Mouse (Mus musculus): ENCODE results near the gene Dnajc16. TPM values are rescaled to one million over a fixed set of nuclear protein-coding genes. Genes with fewer than 3 reads are reported as not detected.

Gene Dnajc16
- total RNA-seq, 2 experiments from 2014 or later: 13.2 to 13.3 TPM

DNA sequence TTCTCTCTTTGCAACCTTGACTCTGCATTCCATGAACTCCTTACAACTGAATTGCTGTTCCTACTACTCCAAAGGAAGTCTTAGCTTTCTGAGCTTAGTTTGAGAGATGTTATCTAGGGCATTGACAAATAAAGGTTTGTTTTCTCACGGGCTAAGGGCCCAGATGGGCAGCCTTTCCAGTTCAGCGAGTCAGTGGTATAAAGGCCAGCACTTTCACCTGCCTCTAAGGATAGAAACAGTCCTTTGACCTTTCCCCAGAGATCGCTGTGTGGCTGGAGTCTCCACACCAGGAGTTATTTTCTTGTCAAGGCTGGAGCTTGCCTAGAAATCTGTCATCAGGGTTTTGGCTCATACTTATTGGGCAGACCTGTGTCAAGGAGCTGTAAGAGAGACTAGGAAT is 65.0 kb downstream of the Dnajc16 start:
- DNase-seq (ENCODE audit: low spot score): no peak

DNA sequence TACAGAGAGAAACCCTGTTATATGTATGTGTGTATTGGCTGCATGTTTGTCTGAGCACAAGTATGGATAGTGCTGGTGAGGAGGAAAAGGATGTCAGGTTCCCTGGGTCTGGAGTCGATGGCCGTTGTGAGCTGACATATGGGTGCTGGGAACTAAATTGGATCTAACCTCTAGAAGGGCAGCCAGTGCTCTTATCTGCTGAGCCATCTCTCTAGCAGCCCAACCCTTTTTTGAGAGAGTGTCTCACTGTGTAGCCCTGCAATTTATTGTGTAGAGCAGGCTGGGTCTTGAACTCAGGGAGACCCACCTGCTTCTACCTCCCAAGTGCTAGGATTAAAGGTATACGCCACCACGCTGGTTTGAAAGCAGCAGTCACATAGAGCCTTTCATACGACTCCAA is 65.5 kb downstream of the Dnajc16 start:
- DNase-seq (ENCODE audit: low spot score): no peak

DNA sequence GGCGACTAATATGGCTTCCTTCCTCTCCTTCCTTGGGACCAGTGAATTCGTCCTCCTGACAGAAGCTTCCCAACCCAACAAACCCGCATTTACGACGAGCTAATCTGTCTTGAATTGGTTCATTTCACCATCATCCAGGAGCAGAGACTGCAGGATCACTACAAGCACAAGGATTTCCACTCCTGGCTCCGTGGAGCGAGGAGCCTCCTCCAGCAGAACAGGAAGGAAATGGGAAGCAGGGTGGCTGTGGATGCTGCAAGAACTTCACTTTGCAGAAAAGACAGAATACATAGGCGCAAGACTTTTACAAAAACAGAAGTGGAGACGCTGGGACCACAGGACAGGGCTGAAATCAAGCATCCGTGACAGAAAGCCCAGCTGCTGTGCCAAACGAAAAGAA is 66.1 kb downstream of the Dnajc16 start:
- DNase-seq (ENCODE audit: low spot score): no peak

DNA sequence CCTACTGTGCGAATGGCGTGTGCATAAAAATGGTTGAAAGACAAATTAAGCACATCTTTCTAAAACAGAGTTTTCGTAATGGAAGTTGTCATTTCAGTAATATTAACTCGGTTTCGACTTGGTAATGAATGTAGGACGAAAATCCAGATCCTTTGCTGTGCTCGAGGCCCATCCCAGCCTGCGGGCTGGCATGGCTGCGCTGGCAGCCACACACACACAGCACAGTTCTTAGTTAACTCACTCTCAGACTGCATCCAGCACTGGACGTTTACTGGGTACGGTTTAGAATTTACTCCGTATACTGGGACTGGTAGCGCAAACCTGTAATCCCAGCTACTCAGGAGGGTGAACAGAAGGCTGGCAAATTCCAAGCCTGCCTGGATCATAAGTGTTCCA is 67.1 kb downstream of the Dnajc16 start:
- DNase-seq (ENCODE audit: low spot score): no peak

- peak; percentile 89 for DNase-seq (ENCODE audit: low spot score)
Observed at GRCm38 (mm10) chr4:141722731-141723672, 67.7 kb downstream of the Dnajc16 start, which contains the start of gene Ddi2. Ddi2 (minus strand) TSS chr4:141723419.

DNA sequence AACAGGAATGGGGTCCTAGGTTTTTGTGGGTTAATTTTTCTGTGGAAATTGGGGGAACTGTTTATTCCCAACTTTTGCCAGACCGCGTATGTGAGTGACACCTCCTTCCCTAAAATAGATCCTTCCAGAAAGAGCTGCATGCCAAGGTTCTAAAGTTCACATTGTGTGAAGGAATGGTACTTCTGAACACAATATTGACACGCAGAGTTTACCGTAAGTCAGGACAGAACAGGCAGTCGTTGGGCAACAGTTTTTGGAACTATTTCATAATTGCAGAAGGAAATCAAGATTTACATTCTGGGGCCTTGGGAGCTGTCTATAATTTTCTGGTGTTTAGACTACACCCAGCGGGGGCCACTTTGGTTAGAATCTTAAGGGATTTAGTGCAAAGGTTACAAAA is 68.8 kb downstream of the Dnajc16 start:
- no peak for DNase-seq (ENCODE audit: low spot score)

DNA sequence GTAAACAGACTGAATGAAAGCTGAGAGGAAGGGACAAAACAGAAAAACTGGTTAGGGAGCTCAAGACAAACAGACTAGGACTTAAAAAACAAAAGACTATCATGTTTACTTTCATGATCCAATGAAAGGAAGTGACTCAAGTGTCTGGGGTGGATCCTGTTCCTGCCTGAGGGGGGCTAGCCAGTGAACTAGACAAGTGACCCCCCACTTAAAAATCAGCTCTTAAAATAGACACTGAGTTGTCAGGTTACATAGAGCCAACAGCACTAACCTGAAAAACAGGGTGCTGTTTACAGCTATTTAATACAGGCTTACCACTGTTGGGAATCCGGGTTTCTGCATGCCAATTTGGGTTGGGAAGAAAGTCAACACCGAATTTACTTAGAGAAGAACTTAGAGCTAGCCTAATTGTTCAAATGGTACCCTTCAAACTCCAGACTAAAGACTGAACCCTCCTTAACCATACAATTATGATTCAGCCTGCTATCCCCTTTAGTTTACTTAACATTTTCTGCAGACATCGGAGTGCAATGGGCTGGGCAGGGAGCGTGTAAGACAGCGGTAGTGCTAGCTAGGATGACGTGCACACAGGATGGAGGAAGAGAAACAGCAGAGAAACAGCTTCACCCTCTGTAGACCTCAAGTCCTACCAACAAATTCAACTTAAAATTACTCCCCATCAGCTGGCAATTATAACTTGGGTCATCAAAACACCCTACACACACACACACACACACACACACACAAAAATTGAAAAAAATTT is 69.8 kb downstream of the Dnajc16 start:
- no peak for DNase-seq (ENCODE audit: low spot score)

DNA sequence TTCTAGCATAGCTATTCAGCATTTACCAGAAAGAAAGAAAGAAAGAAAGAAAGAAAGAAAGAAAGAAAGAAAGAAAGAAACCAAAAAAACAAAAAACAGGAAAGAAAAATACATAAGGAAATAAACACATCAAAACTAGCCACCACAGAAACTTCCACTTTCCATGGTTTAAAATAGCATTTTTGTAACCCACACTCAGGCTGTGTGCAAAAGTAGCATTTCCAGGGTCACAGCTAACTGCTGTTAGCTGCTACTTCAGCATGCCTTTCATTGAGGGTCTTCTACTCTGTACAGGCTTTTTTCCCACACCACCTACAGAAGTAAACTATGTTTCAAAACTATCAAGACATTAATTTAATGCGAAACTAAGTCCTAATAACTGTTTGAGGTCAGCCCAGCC is 71.4 kb downstream of the Dnajc16 start:
- DNase-seq (ENCODE audit: low spot score): no peak

- DNase-seq (ENCODE audit: low spot score): no peak
Observed at GRCm38 (mm10) chr4:141717633-141718032, 73.1 kb downstream of the Dnajc16 start.

- peak; percentile 61 for DNase-seq (ENCODE audit: low spot score)
Observed at GRCm38 (mm10) chr4:141715027-141715426, 75.7 kb downstream of the Dnajc16 start.

- no peak for DNase-seq (ENCODE audit: low spot score)
Observed at GRCm38 (mm10) chr4:141713598-141714142, 77.1 kb downstream of the Dnajc16 start.

GRCm38 (mm10) chr4:141711250-141711649 is 79.5 kb downstream of the Dnajc16 start:
- no peak for DNase-seq (ENCODE audit: low spot score)

Other genes starting within 250 kb of the Dnajc16 start
- 1 to 10 TPM in 1 of 2 experiments, under 1 TPM in 1; 0.90 to 1.1 TPM for gene Fblim1, start 184.8 kb downstream of the Dnajc16 start, total RNA-seq (2021)
- gene Tmem82, start 172.3 kb downstream of the Dnajc16 start, total RNA-seq (2021): under 1 TPM; 0.55 to 0.62 TPM
- gene Slc25a34, start 167.1 kb downstream of the Dnajc16 start, total RNA-seq (2021): 10 to 100 TPM; 13.3 to 15.7 TPM
- 10 to 100 TPM; 28.9 to 34.5 TPM for gene Plekhm2, start 126.0 kb downstream of the Dnajc16 start, total RNA-seq (2021)
- 1 to 10 TPM; 4.1 to 5.2 TPM for gene Rsc1a1, start 105.3 kb downstream of the Dnajc16 start, total RNA-seq (2021)
- gene Ddi2, start 67.5 kb downstream of the Dnajc16 start, total RNA-seq (2021): 10 to 100 TPM; 57.5 to 62.5 TPM
- not detected for gene Agmat, start 44.3 kb downstream of the Dnajc16 start, total RNA-seq (2021)
- gene Casp9, start 2.7 kb upstream of the Dnajc16 start, total RNA-seq (2021): 1 to 10 TPM; 2.4 TPM
- gene Cela2a, start 35.2 kb upstream of the Dnajc16 start, total RNA-seq (2021): under 1 TPM in 1 of 2 experiments, not detected in 1; 0.78 TPM
- not detected for gene Ctrc, start 55.4 kb upstream of the Dnajc16 start, total RNA-seq (2021)
- 1 to 10 TPM; 2.8 to 4.7 TPM for gene Efhd2, start 84.0 kb upstream of the Dnajc16 start, total RNA-seq (2021)
- gene Fhad1, start 224.2 kb upstream of the Dnajc16 start, total RNA-seq (2021): not detected